Mouse (Mus musculus) intestine, embryonic 15.5 days (tissue): Measurements from ENCODE around the gene Pde4b. TPM values are rescaled to one million over a fixed set of nuclear protein-coding genes. Genes with fewer than 3 reads are reported as not detected.

Experiments
- ATAC-seq: fragments of 200-750 bp; cut with Nextera tagmentation; 2 replicates; pipeline ENCODE4 v1.8.0; 2017; ENCODE audit warnings: moderate TSS enrichment, moderate library complexity
- H3K27ac ChIP-seq: fragments of 300-500 bp; sonication (generic); 2 replicates; pipeline ENCODE4 v1.5.1; 2015; ENCODE audit warnings: mild to moderate bottlenecking, inconsistent platforms
- H3K27me3 ChIP-seq: fragments of 300-500 bp; sonication (generic); replicated peaks from 2 replicates; pipeline ENCODE4 v1.6.1; 2015; ENCODE audit warnings: inconsistent platforms
- H3K36me3 ChIP-seq: fragments of 300-500 bp; sonication (generic); 2 replicates; pipeline ENCODE4 v1.6.1; 2015; ENCODE audit warnings: inconsistent platforms
- H3K4me1 ChIP-seq: fragments of 300-500 bp; sonication (generic); replicated peaks from 2 replicates; pipeline ENCODE4 v1.6.1; 2015; ENCODE audit warnings: inconsistent platforms
- H3K4me2 ChIP-seq: fragments of 300-500 bp; sonication (generic); replicated peaks from 2 replicates; pipeline ENCODE4 v1.6.1; 2015; ENCODE audit warnings: mild to moderate bottlenecking, inconsistent platforms
- H3K4me3 ChIP-seq: fragments of 300-500 bp; sonication (generic); replicated peaks from 2 replicates; pipeline ENCODE4 v1.5.1; 2015; ENCODE audit warnings: inconsistent platforms
- H3K9ac ChIP-seq: fragments of 300-500 bp; sonication (generic); 2 replicates; pipeline ENCODE4 v1.6.1; 2015; ENCODE audit warnings: inconsistent platforms
- H3K9me3 ChIP-seq: fragments of 300-500 bp; sonication (generic); 2 replicates; pipeline ENCODE4 v1.6.1; 2016; ENCODE audit warnings: inconsistent platforms
- WGBS: fragments of 180-500 bp; shearing (Covaris S2); methylation state at CpG from one replicate; pipeline ENCODE4 v1.1.7; 2015; 5-methylcytosine and 5-hydroxymethylcytosine counted together
- polyA plus RNA-seq: library from polyadenylated mRNA; unstranded; fragments of >200 nt; fragmentation: Nextera tagmentation; extraction: Ambion mirVana; gene quantifications from 2 replicates; pipeline ENCODE4 v1.2.1, GENCODE M21; 2015

Pde4b gene
- polyA plus RNA-seq, 1 experiment from 2014 or later, result 13.4 TPM

DNA sequence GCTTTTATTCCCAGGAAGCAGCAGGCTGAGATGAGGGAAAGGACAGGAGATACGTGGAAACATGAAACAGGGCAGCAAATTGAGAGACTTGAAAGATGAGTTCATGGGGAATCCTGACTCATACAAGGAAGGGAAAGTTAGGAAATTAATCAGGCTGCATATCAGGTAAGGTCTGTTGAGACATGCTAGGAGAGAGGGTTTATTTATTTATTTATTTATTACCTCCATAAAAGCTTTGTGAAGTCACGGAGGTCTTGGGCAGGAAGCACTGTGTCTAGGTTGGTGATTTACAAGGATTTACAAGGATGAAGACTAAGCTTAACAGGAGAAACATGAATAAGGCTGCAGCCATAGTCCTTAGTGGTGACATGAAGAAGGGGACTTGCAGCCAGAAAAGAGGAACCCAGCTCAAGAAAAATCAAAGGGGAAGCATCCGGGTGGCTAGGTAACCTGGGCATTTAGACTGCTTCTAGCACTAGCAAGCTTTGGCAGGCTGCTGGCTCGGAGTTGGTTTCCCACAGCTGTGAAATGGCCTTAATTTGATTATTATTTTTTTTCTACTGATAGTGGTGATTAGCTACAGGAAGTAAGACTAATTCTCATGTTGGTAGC, 342.5 kb downstream of the Pde4b start:
- Histone ChIP-seq H3K27ac (no peak overlapping the region), H3K9me3 (no peaks in the 10 kb centered on the region), H3K36me3 (no peaks in the 10 kb centered on the region), H3K4me3 (no peak overlapping the region), H3K9ac (no peak overlapping the region), H3K4me2 (no peak overlapping the region), H3K27me3 (no peaks in the 10 kb centered on the region), H3K4me1 (peaks cover 10% of the 10 kb centered on the region; the same call in 1 of the 2 replicates)
- peak; percentile 83 for ATAC-seq
- WGBS, result 20% methylated on average over 4 of the region's 4 CpGs

DNA sequence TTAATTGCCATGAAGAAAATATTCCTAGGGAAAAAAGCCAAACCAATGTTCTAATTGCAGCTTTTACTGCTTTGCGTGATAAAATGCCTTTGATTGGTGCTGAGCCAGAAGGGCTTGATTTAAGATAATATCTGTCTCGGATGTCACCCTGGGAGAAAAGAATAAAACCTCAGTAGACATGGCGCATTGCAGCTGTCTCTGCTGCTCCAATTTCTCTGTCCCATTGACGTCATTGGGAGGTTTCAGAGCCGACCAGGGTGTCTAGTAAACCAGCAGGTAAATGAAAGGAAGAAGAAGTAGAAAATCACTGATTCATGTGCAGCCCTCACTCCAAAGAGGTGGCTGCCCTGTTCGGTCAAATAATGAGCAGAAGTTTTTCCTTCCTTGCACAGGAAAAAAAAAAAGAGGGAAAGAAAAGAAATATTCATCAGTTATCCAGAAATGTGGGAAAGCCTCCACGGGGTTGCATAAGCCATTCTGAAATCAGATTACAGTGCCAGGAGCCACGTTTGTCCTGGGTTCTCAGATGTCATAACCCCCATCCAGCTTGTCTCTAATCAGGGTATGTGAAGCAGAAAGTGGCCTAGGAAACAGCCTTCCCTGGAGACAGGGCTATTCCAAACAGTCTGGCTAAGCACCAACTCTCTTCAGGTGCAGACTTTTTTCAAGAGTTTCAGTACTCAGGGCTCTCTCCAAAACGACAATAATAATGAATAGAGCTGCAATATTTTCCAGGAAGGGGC, 344.9 kb downstream of the Pde4b start:
- Histone ChIP-seq H3K4me2 (no peak overlapping the region), H3K9ac (no peak overlapping the region), H3K4me3 (no peak overlapping the region), H3K4me1 (peaks cover 10% of the 10 kb centered on the region; the same call in 1 of the 2 replicates), H3K27ac (no peak overlapping the region), H3K36me3 (no peaks in the 10 kb centered on the region), H3K9me3 (no peaks in the 10 kb centered on the region), H3K27me3 (no peaks in the 10 kb centered on the region)
- no peak for ATAC-seq
- 27% methylated on average over 9 of the region's 9 CpGs for WGBS

DNA sequence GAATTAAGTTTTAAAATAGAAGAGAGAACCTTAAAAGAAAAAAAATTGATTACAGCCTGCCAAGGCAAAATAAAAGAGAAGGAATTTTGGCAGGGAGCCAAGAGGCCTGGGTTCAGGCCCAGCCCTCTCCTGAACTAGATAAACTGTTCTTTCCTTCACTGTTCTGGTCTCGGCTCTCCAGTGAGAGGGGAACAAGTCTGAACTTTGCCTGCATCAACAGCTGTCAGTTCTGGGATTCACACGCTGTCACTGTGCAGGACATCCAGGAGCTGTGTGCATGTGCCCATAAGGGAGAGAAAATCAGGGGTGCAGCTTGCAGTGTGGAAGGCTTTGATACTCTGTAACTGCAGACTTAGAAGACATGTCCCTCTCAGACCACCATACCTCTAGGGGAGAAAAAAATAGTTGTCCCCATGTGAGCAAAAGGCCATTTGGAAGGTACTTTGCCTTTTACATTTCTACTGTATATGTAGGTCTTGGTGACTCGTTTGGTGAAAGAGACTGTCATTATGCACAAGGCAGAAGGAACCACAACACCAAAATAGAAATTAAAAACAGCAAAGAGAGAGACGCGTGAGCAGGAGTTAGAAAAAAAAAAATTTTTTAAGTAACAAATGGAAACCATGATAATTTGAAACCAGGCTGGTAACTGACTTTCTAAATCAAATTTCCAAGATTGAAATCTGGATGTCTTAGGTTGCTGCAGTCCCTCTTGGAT, 352.2 kb downstream of the Pde4b start:
- no peak overlapping the region for H3K9ac ChIP-seq
- H3K27me3 ChIP-seq, result no peaks in the 10 kb centered on the region
- H3K4me1 ChIP-seq, result peaks cover 5% of the 10 kb centered on the region
- no peaks in the 10 kb centered on the region for H3K36me3 ChIP-seq
- no peak overlapping the region for H3K27ac ChIP-seq
- peak; percentile 77 for ATAC-seq
- WGBS, result 51% methylated on average over 5 of the region's 5 CpGs
- no peak overlapping the region for H3K4me2 ChIP-seq
- H3K9me3 ChIP-seq, result no peaks in the 10 kb centered on the region
- H3K4me3 ChIP-seq, result no peak overlapping the region

DNA sequence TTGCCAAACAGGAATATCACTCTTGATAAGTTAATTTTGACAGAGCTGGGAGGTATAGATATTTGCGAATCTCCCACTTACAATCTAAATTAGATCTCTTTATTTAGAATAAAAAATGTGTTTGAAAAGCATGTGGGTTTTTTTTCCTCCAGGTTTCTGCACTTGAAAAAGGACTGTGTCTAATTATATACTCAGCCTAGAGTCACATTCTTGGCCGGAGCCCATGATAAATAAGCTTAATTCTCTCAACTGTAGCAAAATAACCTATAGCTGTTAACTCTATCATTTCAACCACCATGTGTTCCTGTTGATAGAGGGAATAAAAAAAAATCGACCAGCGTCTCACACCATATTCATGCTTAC, 352.8 kb downstream of the Pde4b start:
- peaks cover 5% of the 10 kb centered on the region for H3K4me1 ChIP-seq
- H3K4me2 ChIP-seq, result no peak overlapping the region
- no peaks in the 10 kb centered on the region for H3K36me3 ChIP-seq
- 47% methylated on average over 4 of the region's 4 CpGs for WGBS
- no peak overlapping the region for H3K4me3 ChIP-seq
- no peak overlapping the region for H3K27ac ChIP-seq
- no peak overlapping the region for H3K9ac ChIP-seq
- ATAC-seq, result no peak
- H3K27me3 ChIP-seq, result no peaks in the 10 kb centered on the region
- H3K9me3 ChIP-seq, result no peaks in the 10 kb centered on the region

DNA sequence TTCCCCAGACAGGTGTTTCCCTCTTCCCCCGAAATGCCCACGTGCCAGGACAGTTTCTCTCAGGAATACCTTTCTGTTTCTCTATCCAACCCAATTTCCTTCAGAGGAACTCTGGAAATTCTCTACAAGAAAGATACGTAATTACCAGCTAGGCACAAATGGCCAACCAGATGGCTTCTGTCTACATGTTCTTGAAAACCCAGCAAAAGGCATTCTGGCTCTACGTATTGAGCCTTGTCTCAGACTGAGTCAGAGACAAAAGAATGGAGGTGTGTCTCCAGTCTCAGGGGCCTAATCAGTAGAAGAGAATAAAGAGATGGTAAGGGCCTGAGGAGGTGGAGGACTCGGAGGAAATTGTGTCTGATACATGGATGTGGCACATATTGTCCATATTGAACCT, 356.2 kb downstream of the Pde4b start:
- no peak overlapping the region for H3K27ac ChIP-seq
- WGBS, result 63% methylated on average over 5 of the region's 5 CpGs
- H3K27me3 ChIP-seq, result no peaks in the 10 kb centered on the region
- H3K9me3 ChIP-seq, result no peaks in the 10 kb centered on the region
- no peak overlapping the region for H3K4me2 ChIP-seq
- no peak overlapping the region for H3K9ac ChIP-seq
- H3K4me3 ChIP-seq, result no peak overlapping the region
- H3K36me3 ChIP-seq, result no peaks in the 10 kb centered on the region
- no peak for ATAC-seq
- peaks cover 5% of the 10 kb centered on the region for H3K4me1 ChIP-seq

DNA sequence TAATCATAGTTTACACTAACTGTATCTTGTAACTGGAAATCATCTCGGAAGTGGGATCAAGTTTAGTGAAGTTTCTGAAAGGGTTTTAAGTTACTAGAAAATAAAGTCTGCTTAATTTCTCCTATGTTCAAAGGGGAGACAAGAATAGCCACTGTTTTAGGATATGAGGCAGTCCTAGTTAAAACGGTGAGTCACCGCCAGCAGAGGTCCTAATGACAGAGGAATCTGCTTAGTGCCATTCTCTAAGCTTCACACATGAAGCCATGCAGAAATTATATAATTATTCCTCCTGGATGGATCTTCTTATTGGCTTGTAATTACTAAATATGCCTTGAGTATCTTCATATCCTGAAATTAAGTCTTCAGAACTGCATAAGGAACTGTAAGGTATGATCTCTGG, 357.2 kb downstream of the Pde4b start:
- no peak for ATAC-seq
- H3K9me3 ChIP-seq, result no peaks in the 10 kb centered on the region
- 43% methylated on average over 3 of the region's 3 CpGs for WGBS
- H3K27me3 ChIP-seq, result no peaks in the 10 kb centered on the region
- H3K4me1 ChIP-seq, result peaks cover 2% of the 10 kb centered on the region
- H3K4me3 ChIP-seq, result no peak overlapping the region
- no peak overlapping the region for H3K27ac ChIP-seq
- H3K4me2 ChIP-seq, result no peak overlapping the region
- no peaks in the 10 kb centered on the region for H3K36me3 ChIP-seq
- H3K9ac ChIP-seq, result no peak overlapping the region

DNA sequence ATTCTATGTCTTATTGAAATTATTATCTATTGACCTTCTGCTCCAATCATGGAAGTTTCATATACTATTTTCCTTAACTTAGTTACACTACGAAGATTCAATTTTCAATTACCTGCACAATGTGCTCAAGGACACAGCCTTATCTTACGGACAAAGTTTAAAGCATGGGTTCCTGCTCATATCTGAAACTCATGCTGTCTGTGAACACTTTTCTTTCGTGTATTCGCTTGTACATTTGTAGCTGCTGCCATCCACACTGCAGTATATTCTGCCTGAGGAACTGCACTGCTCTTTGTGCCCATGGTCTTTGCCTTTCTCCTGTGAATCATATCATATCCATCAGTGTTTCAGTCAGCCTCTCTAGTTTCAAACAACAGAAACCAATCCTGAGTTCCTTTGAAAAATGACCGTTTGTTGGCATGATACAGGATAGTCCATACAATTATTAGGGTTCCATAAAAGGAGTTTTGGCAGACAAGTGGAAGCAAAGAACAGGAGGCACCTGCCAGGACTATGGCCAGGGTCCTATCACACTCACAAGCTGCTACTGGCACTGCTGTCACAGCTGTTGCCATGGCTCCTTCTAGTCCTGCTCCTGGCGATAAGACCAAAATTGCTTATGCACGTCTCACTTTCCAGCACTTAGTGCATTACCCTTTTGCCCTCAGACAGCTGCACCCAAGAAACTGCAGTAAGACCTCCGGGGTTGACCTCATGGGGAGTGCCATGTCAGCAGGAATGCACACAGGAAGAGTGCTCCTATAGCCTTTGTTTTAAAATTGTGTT, 359.0 kb downstream of the Pde4b start:
- H3K4me3 ChIP-seq, result no peak overlapping the region

DNA sequence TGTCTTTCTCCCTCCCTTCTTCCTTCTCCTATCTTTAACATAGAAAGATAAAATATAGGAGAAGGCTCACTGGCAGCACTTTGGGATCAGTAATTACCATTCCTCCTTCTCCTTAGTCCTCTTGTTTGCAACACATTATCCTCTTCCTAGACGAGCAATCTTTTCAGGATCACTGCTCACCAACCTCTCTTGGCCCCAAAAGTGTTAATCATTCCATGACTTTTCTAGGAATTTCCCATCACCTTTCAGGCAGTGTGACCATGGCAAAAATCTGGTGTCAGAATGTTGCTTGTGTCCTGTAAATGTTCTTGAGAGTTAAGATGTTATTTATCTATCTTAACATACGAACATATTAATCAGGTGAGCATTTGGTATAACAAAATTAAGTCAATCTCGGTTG, 369.1 kb downstream of the Pde4b start:
- no peak overlapping the region for H3K27ac ChIP-seq
- H3K36me3 ChIP-seq, result no peaks in the 10 kb centered on the region
- 62% methylated on average over 3 of the region's 3 CpGs for WGBS
- no peaks in the 10 kb centered on the region for H3K4me1 ChIP-seq
- no peaks in the 10 kb centered on the region for H3K27me3 ChIP-seq
- no peaks in the 10 kb centered on the region for H3K9me3 ChIP-seq
- H3K4me3 ChIP-seq, result no peak overlapping the region
- ATAC-seq, result no peak
- no peak overlapping the region for H3K4me2 ChIP-seq
- no peak overlapping the region for H3K9ac ChIP-seq

More for the DNA sequence above, 359.0 kb downstream of the Pde4b start:
- peak; percentile 87 for ATAC-seq
- Histone ChIP-seq H3K4me1 (no peaks in the 10 kb centered on the region), H3K27ac (no peak overlapping the region), H3K9ac (no peak overlapping the region), H3K9me3 (no peaks in the 10 kb centered on the region), H3K4me2 (no peak overlapping the region), H3K36me3 (no peaks in the 10 kb centered on the region), H3K27me3 (no peaks in the 10 kb centered on the region)
- 60% methylated on average over 8 of the region's 8 CpGs for WGBS

DNA sequence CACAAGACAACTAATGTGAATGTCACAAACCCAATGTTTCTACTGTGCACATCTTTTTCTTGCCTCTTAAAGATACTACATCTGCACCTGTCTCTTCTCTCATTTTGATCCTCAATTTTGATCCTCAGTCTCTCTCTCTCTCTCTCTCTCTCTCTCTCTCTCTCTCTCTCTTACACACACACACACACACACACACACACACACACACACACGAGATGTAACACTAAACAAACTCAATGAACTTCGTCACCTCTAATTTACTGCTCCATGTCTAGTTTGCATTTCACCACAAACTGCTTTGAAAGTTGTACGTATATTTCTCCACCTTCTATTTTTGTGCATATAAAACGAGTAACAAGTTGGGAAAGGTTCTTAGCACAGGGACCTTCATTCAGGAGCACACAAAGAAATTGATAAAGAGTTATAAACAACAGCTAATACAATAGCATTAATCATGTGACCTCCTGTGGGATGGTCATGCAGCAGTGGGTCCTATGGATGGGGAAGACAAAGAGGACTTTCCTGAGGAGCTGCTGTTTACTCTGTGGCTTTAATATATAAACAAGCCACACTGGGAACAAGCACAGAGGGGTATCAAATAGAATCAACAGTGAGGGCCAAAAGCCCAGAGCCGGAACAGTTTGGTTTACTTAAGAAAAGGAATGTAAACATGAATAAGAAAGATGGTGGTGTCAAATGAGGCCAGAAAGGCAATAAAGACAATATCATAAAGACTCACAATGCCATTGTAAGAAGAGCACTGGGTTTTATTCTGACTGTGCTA, 372.1 kb downstream of the Pde4b start:
- H3K36me3 ChIP-seq, result no peaks in the 10 kb centered on the region
- H3K9me3 ChIP-seq, result no peaks in the 10 kb centered on the region
- ATAC-seq, result peak; percentile 43; the same call in 1 of the 2 replicates
- H3K27me3 ChIP-seq, result no peaks in the 10 kb centered on the region
- 30% methylated on average over 5 of the region's 5 CpGs for WGBS
- no peaks in the 10 kb centered on the region for H3K4me1 ChIP-seq
- no peak overlapping the region for H3K4me2 ChIP-seq
- no peak overlapping the region for H3K4me3 ChIP-seq
- no peak overlapping the region for H3K27ac ChIP-seq
- H3K9ac ChIP-seq, result no peak overlapping the region

DNA sequence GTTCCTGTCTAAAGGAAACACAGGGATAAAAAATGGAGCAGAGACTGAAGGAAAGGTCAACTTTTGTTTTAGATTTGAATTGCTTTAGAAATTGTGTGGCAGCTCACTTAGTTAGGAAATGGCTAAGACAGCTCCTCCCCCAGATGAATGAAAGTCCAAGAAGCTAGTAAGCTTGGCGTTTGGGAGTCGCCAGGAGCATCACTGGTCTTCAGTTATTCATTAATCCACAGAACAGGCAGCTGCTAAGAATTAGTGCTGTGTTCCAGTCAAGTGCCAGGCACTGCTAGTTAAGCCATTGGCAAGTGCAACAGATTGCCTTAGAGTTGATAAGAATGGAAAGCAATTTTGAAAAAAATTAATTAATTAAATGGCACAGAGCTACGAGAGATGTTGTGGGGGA, 390.8 kb downstream of the Pde4b start:
- H3K4me3 ChIP-seq, result no peak overlapping the region
- H3K4me2 ChIP-seq, result no peak overlapping the region
- H3K36me3 ChIP-seq, result no peaks in the 10 kb centered on the region
- no peaks in the 10 kb centered on the region for H3K4me1 ChIP-seq
- H3K27ac ChIP-seq, result no peak overlapping the region
- ATAC-seq, result no peak; the same call in 1 of the 2 replicates
- WGBS, result 52% methylated on average over 3 of the region's 3 CpGs
- H3K9ac ChIP-seq, result no peak overlapping the region
- H3K9me3 ChIP-seq, result no peaks in the 10 kb centered on the region
- no peaks in the 10 kb centered on the region for H3K27me3 ChIP-seq

DNA sequence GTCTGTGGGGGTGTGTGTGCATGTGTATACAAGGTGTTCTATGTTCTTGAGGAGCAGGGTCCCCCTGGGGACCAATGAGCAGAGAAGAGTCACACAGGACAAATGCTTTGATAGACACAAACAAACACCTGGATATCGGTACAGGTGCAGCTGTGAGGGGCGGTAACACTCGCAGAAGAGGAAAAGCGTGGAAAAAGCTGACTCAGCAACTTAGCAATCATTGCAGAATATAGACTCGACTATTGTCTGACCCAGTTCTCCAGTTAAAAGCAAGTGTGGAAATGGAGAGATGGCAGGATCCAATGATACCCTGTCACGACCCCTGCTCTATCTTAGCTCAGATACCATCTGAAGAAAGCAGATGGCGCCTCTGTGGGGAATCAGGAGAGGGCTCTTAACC, 391.5 kb downstream of the Pde4b start:
- H3K9ac ChIP-seq, result no peak overlapping the region
- H3K36me3 ChIP-seq, result no peaks in the 10 kb centered on the region
- H3K9me3 ChIP-seq, result no peaks in the 10 kb centered on the region
- no peaks in the 10 kb centered on the region for H3K27me3 ChIP-seq
- H3K4me2 ChIP-seq, result no peak overlapping the region
- no peak overlapping the region for H3K4me3 ChIP-seq
- WGBS, result 73% methylated on average over 7 of the region's 7 CpGs
- no peaks in the 10 kb centered on the region for H3K4me1 ChIP-seq
- no peak overlapping the region for H3K27ac ChIP-seq
- ATAC-seq, result no peak
